Mouse (Mus musculus) liver, embryonic 14.5 days (tissue): Measurements from ENCODE around the gene Spp2. TPM values are rescaled to one million over a fixed set of nuclear protein-coding genes. Genes with fewer than 3 reads are reported as not detected.

ENCODE experiments used
- ATAC-seq: fragments of 200-750 bp; cut with Nextera tagmentation; 2 replicates; pipeline ENCODE4 v1.8.0; 2017; ENCODE audit warnings: moderate number of reproducible peaks, mild to moderate bottlenecking, moderate library complexity; ENCODE audit not compliant: insufficient read depth
- DNase-seq, 3 experiments: peaks; one replicate each; pipeline ENCODE4 v3.0.0-alpha.2; 2012 to 2013; ENCODE audit warnings: low read depth in 3 of 3, low spot score in 3 of 3
- H3K27ac ChIP-seq: fragments of 300-500 bp; sonication (generic); 2 replicates; pipeline ENCODE4 v1.5.1; 2014; ENCODE audit warnings: moderate library complexity, mild to moderate bottlenecking, control low read depth, inconsistent platforms
- H3K27me3 ChIP-seq: fragments of 300-500 bp; sonication (generic); 2 replicates; pipeline ENCODE4 v1.6.1; 2014; ENCODE audit warnings: mild to moderate bottlenecking, low read length, moderate library complexity; ENCODE audit not compliant: control insufficient read depth, insufficient read depth
- H3K36me3 ChIP-seq: fragments of 300-500 bp; sonication (generic); replicated peaks from 2 replicates; pipeline ENCODE4 v1.6.1; 2014; ENCODE audit warnings: low read depth; ENCODE audit not compliant: control insufficient read depth, insufficient read depth
- H3K4me1 ChIP-seq, 2 experiments: fragments of 200-500 bp in 1 of 2; fragments of 300-500 bp in 1 of 2; sonication (generic) in 1 of 2; replicated peaks; 2 replicates each; pipeline ENCODE4 v1.6.1; 2012 to 2014; ENCODE audit warnings: antibody characterized with exemption in 1 of 2, inconsistent platforms in 1 of 2, low read length in 1 of 2; ENCODE audit not compliant: control insufficient read depth in 2 of 2, insufficient read depth in 2 of 2
- H3K4me2 ChIP-seq: fragments of 300-500 bp; sonication (generic); 2 replicates; pipeline ENCODE4 v1.6.1; 2014; ENCODE audit warnings: low read depth, mild to moderate bottlenecking, control low read depth, moderate library complexity
- H3K4me3 ChIP-seq, 2 experiments: fragments of 200-500 bp in 1 of 2; fragments of 300-500 bp in 1 of 2; sonication (generic) in 1 of 2; 2 replicates each; pipeline ENCODE4 v1.5.1; 2012 to 2014; ENCODE audit warnings: low read depth in 2 of 2, low read length in 2 of 2, mild to moderate bottlenecking in 2 of 2, control low read depth in 1 of 2, inconsistent platforms in 1 of 2, moderate library complexity in 1 of 2; ENCODE audit not compliant: insufficient read depth in 1 of 2
- H3K9ac ChIP-seq: fragments of 300-500 bp; sonication (generic); replicated peaks from 2 replicates; pipeline ENCODE4 v1.6.1; 2014; ENCODE audit warnings: mild to moderate bottlenecking, control low read depth, moderate library complexity
- H3K9me3 ChIP-seq: fragments of 300-500 bp; sonication (generic); 2 replicates; pipeline ENCODE4 v1.6.1; 2016; ENCODE audit warnings: low read length, mixed read lengths; ENCODE audit not compliant: control insufficient read depth
- CTCF ChIP-seq: IDR thresholded peaks from 2 replicates; pipeline ENCODE4 v1.5.1; 2016; ENCODE audit warnings: antibody characterized with exemption, low read depth, control low read depth
- EP300 ChIP-seq: IDR thresholded peaks from 2 replicates; pipeline ENCODE4 v1.6.1; 2016; ENCODE audit warnings: antibody characterized with exemption, low read depth
- WGBS: fragments of 180-500 bp; shearing (Covaris S2); extraction: QIAGEN DNeasy Blood & Tissue Kit; methylation state at CpG from one replicate; pipeline ENCODE4 v1.1.7; 2014; ENCODE audit not compliant: insufficient replicate concordance; 5-methylcytosine and 5-hydroxymethylcytosine counted together
- polyA plus RNA-seq, 2 experiments: library from polyadenylated mRNA; depleted of rRNA in 1 of 2; stranded (reverse) in 1 of 2; unstranded in 1 of 2; fragments of >200 nt; fragmentation: Nextera tagmentation in 1 of 2; extraction: Ambion mirVana in 1 of 2; gene quantifications; 2 replicates each; pipeline versions ENCODE4 v1.2.1 to v1.2.3; 2012 to 2014

Gene Spp2
- polyA plus RNA-seq, 2 experiments, result 168 to 329 TPM

DNA sequence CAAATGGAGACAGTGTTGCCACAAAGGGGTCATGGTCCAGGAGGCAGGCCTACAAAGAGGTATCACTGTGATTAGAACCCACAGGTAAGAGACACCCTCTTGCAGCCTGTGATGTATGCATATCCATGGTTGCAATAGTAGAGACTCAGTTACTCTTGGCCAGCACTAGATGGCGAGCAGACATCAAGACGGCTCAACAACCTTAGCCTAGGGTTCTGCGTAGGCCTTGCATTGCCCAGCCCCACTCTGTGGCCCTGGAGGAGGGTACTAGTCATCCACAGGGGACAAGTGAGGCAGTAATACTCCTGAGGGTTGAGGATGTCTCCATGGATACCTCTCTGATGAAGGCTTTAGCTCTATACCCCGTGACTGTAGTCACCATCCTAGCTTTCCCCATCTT is 59.0 kb downstream of the Spp2 start:
- no peak for TF ChIP-seq EP300
- peak; percentile 76 for TF ChIP-seq CTCF
- ATAC-seq, result no peak
- Histone ChIP-seq H3K9me3 (no peaks in the 10 kb centered on the region), H3K36me3 (no peaks in the 10 kb centered on the region), H3K4me3 (no peak overlapping the region), H3K27me3 (no peaks in the 10 kb centered on the region), H3K27ac (no peak overlapping the region), H3K4me1 (no peaks in the 10 kb centered on the region), H3K4me2 (no peak overlapping the region), H3K9ac (no peak overlapping the region)
- 51% methylated on average over 4 of the region's 4 CpGs for WGBS
- no peak for DNase-seq

DNA sequence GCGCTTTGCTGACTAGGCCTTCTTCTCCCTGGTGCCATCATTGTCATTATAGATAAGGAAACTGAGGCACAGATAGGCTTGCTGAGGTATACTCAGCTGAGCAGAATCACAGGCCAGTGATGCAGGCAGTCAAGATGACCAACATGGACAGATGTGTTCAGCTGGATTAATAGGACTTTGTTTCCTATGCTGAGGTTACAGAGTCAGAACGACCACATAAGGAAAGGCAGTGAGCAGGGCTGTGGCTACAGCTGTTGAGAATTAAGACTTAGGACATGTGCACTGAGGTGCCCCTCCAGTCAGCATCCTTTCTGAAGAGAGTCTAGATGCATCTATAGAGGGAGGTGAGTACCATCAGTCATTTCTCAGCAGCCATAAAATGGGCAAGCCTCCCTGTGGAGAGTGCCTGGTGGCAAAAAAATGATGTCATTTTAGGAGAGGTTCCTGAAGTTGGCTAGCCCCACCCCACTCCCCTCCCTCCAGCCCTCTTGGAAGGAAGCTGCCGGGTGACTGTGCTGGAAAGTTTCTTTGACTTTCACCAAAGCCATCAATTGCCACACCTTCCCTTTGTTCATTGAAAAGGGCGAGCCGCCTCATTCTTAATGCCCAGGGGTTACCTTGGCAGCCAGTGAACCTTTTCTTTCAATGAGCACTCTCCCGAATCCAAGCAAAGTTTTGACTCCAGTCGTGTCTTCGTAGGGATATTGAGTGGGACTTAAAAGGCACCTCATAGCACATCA is 59.7 kb downstream of the Spp2 start:
- ATAC-seq, result no peak
- H3K36me3 ChIP-seq, result no peaks in the 10 kb centered on the region
- H3K4me1 ChIP-seq, result no peaks in the 10 kb centered on the region
- no peak for DNase-seq
- H3K9ac ChIP-seq, result no peak overlapping the region
- 52% methylated on average over 8 of the region's 8 CpGs for WGBS
- no peaks in the 10 kb centered on the region for H3K27me3 ChIP-seq
- H3K4me2 ChIP-seq, result no peak overlapping the region
- TF ChIP-seq CTCF, result no peak
- no peak for TF ChIP-seq EP300
- no peak overlapping the region for H3K27ac ChIP-seq
- no peak overlapping the region for H3K4me3 ChIP-seq
- H3K9me3 ChIP-seq, result no peaks in the 10 kb centered on the region

DNA sequence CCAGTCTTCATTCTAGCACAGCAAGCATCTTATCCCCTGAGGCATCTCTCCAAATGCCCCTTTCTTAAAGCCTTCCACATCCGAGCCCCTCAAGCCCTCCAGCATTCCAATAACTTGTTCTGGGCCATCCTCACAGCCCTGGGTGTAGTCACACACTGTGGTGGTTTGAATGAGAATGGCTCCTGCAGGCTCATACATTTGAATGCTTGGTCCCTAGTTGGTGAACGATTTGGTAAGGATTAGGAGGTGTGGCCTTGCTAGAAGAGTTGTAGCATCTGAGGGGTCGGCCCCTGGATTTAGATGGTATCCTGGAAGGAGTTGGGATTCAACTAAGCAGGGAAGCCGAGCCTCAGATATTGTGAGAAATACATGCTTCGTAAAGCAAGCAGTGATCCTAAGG is 61.1 kb downstream of the Spp2 start:
- Histone ChIP-seq H3K4me3 (no peak overlapping the region), H3K4me2 (no peak overlapping the region), H3K27ac (no peak overlapping the region), H3K9me3 (no peaks in the 10 kb centered on the region), H3K9ac (no peak overlapping the region), H3K27me3 (no peaks in the 10 kb centered on the region), H3K4me1 (no peaks in the 10 kb centered on the region), H3K36me3 (no peaks in the 10 kb centered on the region)
- TF ChIP-seq EP300 (no peak), CTCF (no peak)
- DNase-seq, result no peak
- WGBS, result 59% methylated on average over 5 of the region's 5 CpGs
- ATAC-seq, result no peak

DNA sequence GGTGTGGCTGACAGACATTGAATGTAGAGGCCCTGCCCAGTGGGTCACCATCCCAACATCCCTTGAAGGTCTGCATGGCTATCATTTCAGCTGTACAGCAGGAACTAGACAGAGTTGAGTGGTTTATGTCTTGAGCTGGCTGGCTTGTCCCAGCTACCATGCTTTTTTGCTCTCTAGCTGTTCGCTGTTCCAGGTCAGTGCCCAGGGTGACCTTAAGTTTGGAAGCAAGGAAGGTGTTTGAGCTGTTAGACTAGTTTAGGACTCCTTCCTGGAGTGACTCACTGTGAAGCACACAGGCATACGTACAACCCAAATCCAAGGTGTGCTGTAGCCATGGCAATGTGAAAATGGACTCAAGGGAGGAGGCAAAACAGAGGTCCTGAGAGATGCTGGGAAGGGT is 61.6 kb downstream of the Spp2 start:
- TF ChIP-seq CTCF (no peak), EP300 (no peak)
- Histone ChIP-seq H3K36me3 (no peaks in the 10 kb centered on the region), H3K9me3 (no peaks in the 10 kb centered on the region), H3K4me1 (no peaks in the 10 kb centered on the region), H3K27me3 (no peaks in the 10 kb centered on the region), H3K4me3 (no peak overlapping the region), H3K27ac (no peak overlapping the region), H3K9ac (no peak overlapping the region), H3K4me2 (no peak overlapping the region)
- ATAC-seq (no peak), DNase-seq (no peak)
- 64% methylated on average over 2 of the region's 2 CpGs for WGBS

DNA sequence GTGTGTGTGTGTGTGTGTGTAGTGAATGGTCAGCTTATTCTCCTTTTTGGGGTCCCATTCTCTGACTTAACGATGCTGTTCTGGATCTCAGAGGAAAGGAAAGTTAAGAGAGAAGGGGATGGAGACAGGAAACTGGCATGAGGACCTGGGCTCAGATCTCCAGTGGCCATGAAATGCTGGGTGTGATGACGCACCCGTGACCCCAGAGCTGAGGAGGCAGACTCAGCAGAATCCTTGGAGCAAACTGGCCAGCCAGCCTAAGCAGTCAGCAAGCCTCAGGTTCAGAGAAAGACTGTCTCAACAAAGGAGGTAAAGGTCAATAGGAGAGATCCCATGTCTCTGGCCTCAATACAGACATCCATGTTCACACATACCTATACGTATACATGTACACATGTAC is 63.0 kb downstream of the Spp2 start:
- WGBS, result 75% methylated on average over 4 of the region's 4 CpGs

More for the DNA sequence above, 63.0 kb downstream of the Spp2 start:
- no peaks in the 10 kb centered on the region for H3K27me3 ChIP-seq
- TF ChIP-seq CTCF (no peak), EP300 (no peak)
- peaks cover 1 to 5% of the 10 kb centered on the region in 2 experiments for H3K4me1 ChIP-seq
- H3K4me3 ChIP-seq, result no peak overlapping the region
- no peak overlapping the region for H3K9ac ChIP-seq
- H3K9me3 ChIP-seq, result no peaks in the 10 kb centered on the region
- H3K4me2 ChIP-seq, result no peak overlapping the region
- H3K36me3 ChIP-seq, result no peaks in the 10 kb centered on the region
- DNase-seq, result no peak
- H3K27ac ChIP-seq, result no peak overlapping the region
- ATAC-seq, result no peak
